Mouse (Mus musculus): Measurements from ENCODE around the gene Pitpna. TPM values are rescaled to one million over a fixed set of nuclear protein-coding genes. Genes with fewer than 3 reads are reported as not detected.

Gene Pitpna
- polyA plus RNA-seq, 1 experiment from 2014 or later, result 141 TPM

GRCm38 (mm10) chr11:75650958-75651425 is 63.1 kb downstream of the Pitpna start:
- ChIA-PET CTCF (interaction anchor here (1.0 to 1.3 kb wide), 3 partner anchors 19 to 90 kb away, joined by 3 read pairs; no protein-coding TSS in a partner anchor), POLR2A (interaction anchor here (1.1 to 1.7 kb wide), 3 partner anchors 19 to 27 kb away, joined by 3 to 5 read pairs (median 3); no protein-coding TSS in a partner anchor)
- no peaks in the 10 kb centered on the region for H3K27me3 ChIP-seq
- TF ChIP-seq CTCF (IDR thresholded peaks at IDR 0.05), result no peak
- no peak for ATAC-seq
- in situ Hi-C loops (cut with MboI; ENCODE audit: low pct_unique_long_range_greater_than_20kb), result no loop called here
- DNase-seq (ENCODE audit: low read depth, low spot score), result no peak

GRCm38 (mm10) chr11:75651426-75652221 is 63.7 kb downstream of the Pitpna start:
- no peaks in the 10 kb centered on the region for H3K27me3 ChIP-seq
- in situ Hi-C loops (cut with MboI; ENCODE audit: low pct_unique_long_range_greater_than_20kb), result no loop called here
- no peak for DNase-seq (ENCODE audit: low read depth, low spot score)
- CTCF ChIA-PET, result interaction anchor here (0.9 to 1.9 kb wide), 3 partner anchors 20 to 29 kb away, joined by 3 to 7 read pairs (median 4); partner anchors contain the start of gene Inpp5k
- POLR2A ChIA-PET, result interaction anchor here (1.1 to 1.7 kb wide), 2 partner anchors 26 to 28 kb away, joined by 3 to 5 read pairs; no protein-coding TSS in a partner anchor
- peak; percentile 40 for ATAC-seq
- no peak for TF ChIP-seq CTCF (IDR thresholded peaks at IDR 0.05)

GRCm38 (mm10) chr11:75652222-75652941 is 64.5 kb downstream of the Pitpna start:
- POLR2A ChIA-PET, result interaction anchor here (1.1 kb wide), 1 partner anchor 26 kb away, joined by 3 read pairs; no protein-coding TSS in a partner anchor
- ATAC-seq (no peak), DNase-seq (ENCODE audit: low read depth, low spot score) (no peak)
- CTCF ChIA-PET, result interaction anchor here (0.9 to 1.9 kb wide), 2 partner anchors 21 to 28 kb away, joined by 4 to 7 read pairs; partner anchors contain the start of gene Inpp5k
- in situ Hi-C loops (cut with MboI; ENCODE audit: low pct_unique_long_range_greater_than_20kb), result no loop called here
- no peaks in the 10 kb centered on the region for H3K27me3 ChIP-seq
- TF ChIP-seq CTCF (IDR thresholded peaks at IDR 0.05), result no peak

GRCm38 (mm10) chr11:75652942-75653684 is 65.2 kb downstream of the Pitpna start:
- ATAC-seq, result no peak
- CTCF ChIA-PET, result interaction anchor here (0.9 to 1.9 kb wide), 2 partner anchors 22 to 28 kb away, joined by 4 to 7 read pairs; partner anchors contain the start of gene Inpp5k
- POLR2A ChIA-PET, result no interaction called here
- no peaks in the 10 kb centered on the region for H3K27me3 ChIP-seq
- TF ChIP-seq CTCF (IDR thresholded peaks at IDR 0.05), result no peak
- no peak for DNase-seq (ENCODE audit: low read depth, low spot score)
- in situ Hi-C loops (cut with MboI; ENCODE audit: low pct_unique_long_range_greater_than_20kb), result no loop called here

- in situ Hi-C loops (cut with MboI; ENCODE audit: low pct_unique_long_range_greater_than_20kb), result no loop called here
- DNase-seq (ENCODE audit: low read depth, low spot score), result no peak
- ATAC-seq, result peak; percentile 44
- ChIA-PET POLR2A (interaction anchor here (0.9 kb wide), 1 partner anchor 78 kb away, joined by 6 read pairs; the partner anchor contains the start of gene Ywhae), CTCF (no interaction called here)
- H3K27me3 ChIP-seq, result no peaks in the 10 kb centered on the region
- no peak for TF ChIP-seq CTCF (IDR thresholded peaks at IDR 0.05)
Observed at GRCm38 (mm10) chr11:75653781-75654470, 66.0 kb downstream of the Pitpna start.

GRCm38 (mm10) chr11:75654471-75655390 is 66.8 kb downstream of the Pitpna start:
- CTCF ChIA-PET, result no interaction called here
- H3K27me3 ChIP-seq, result no peaks in the 10 kb centered on the region
- DNase-seq (ENCODE audit: low read depth, low spot score) (no peak), ATAC-seq (no peak)
- TF ChIP-seq CTCF (IDR thresholded peaks at IDR 0.05), result no peak
- in situ Hi-C loops (cut with MboI; ENCODE audit: low pct_unique_long_range_greater_than_20kb), result no loop called here
- POLR2A ChIA-PET, result interaction anchor here (0.9 kb wide), 1 partner anchor 78 kb away, joined by 6 read pairs; the partner anchor contains the start of gene Ywhae

GRCm38 (mm10) chr11:75655621-75656545 is 68.0 kb downstream of the Pitpna start:
- peak; percentile 23 for ATAC-seq
- in situ Hi-C loops (cut with MboI; ENCODE audit: low pct_unique_long_range_greater_than_20kb), result no loop called here
- ChIA-PET POLR2A (interaction anchor here (1.4 kb wide), 1 partner anchor 24 kb away, joined by 5 read pairs; the partner anchor contains the start of gene Crk), CTCF (interaction anchor here (1.0 kb wide), 1 partner anchor 26 kb away, joined by 3 read pairs; no protein-coding TSS in a partner anchor)
- no peak for DNase-seq (ENCODE audit: low read depth, low spot score)
- H3K27me3 ChIP-seq, result no peaks in the 10 kb centered on the region
- TF ChIP-seq CTCF (IDR thresholded peaks at IDR 0.05), result no peak
